Mouse (Mus musculus) stomach, postnatal 0 days (tissue): ENCODE results near the gene Cdk2ap1.
A peak's percentile ranks its signal among the peaks of the same experiment; 100 is the strongest.

Experiments
- CTCF ChIP-seq: IDR thresholded peaks from 2 replicates; pipeline ENCODE4 v1.5.1; 2016; ENCODE audit warnings: antibody characterized with exemption, low read depth, mild to moderate bottlenecking, moderate library complexity
- EP300 ChIP-seq: optimal IDR thresholded peaks from 2 replicates; pipeline ENCODE3; 2016; ENCODE audit warnings: antibody characterized with exemption

DNA sequence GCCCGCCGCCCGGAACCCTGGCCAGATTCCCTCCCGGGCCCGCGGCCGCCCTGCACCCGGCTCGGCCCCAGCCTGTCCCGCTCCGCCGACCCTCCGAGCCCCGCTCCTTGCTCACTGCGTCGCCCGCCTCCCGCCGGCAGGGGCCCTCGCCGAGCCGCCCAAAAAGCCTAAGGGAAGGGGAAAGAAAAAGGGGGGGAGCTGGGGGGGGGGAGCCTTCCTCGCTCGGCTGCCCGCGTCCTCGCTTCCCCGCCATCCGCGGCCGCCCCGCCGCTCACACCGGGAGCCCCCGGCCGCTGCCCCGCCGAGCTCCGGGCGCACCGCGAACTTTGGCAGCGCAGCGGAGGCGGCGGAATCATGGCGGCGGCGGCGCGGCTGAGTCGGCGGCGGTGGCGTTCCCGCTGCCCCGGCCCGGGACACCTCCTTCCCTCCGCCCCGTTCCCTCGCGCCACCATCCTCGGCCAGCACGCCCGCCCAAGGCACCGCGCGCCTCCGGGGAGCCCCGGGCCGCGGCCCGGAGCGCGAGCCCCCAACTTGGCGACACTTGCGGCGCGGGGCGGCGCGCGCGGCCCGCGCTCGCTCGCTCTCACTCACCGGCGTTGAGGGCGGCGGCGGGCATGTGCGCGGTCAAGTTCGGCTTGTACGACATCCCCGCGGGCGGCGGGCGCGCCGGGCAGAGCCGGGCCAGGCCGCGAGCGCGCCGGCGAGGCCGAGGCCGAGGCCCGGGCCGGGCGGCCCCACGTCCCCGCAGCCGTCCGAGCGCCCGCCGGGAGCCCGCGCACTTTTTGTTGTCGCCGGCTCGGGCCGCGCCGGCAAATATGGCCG is 8.9 kb downstream of the Cdk2ap1 start:
- TF ChIP-seq EP300 (no peak), CTCF (peak; percentile 68)
